Mouse (Mus musculus) intestine, postnatal 0 days (tissue): Measurements from ENCODE around the gene Map3k1. TPM values are rescaled to one million over a fixed set of nuclear protein-coding genes. Genes with fewer than 3 reads are reported as not detected.

Experiments used
- ATAC-seq: fragments of 200-750 bp; cut with Nextera tagmentation; 2 replicates; pipeline ENCODE4 v1.8.0; 2017; ENCODE audit warnings: mild to moderate bottlenecking, moderate TSS enrichment, moderate library complexity
- H3K27ac ChIP-seq: fragments of 300-500 bp; sonication (generic); 2 replicates; pipeline ENCODE4 v1.5.1; 2014; ENCODE audit warnings: mild to moderate bottlenecking, low read depth, low read length, moderate library complexity
- H3K27me3 ChIP-seq: fragments of 300-500 bp; sonication (generic); replicated peaks from 2 replicates; pipeline ENCODE4 v1.6.1; 2014; ENCODE audit warnings: low read length, mixed read lengths; ENCODE audit not compliant: control insufficient read depth, insufficient read depth
- H3K36me3 ChIP-seq: fragments of 300-500 bp; sonication (generic); 2 replicates; pipeline ENCODE4 v1.6.1; 2014; ENCODE audit warnings: mild to moderate bottlenecking, moderate library complexity; ENCODE audit not compliant: control insufficient read depth, insufficient read depth
- H3K4me1 ChIP-seq: fragments of 300-500 bp; sonication (generic); replicated peaks from 2 replicates; pipeline ENCODE4 v1.6.1; 2014; ENCODE audit warnings: antibody characterized with exemption, low read length, mixed read lengths; ENCODE audit not compliant: control insufficient read depth, insufficient read depth
- H3K4me2 ChIP-seq: fragments of 300-500 bp; sonication (generic); replicated peaks from 2 replicates; pipeline ENCODE4 v1.6.1; 2014; ENCODE audit warnings: low read depth, mild to moderate bottlenecking, moderate library complexity
- H3K4me3 ChIP-seq: fragments of 300-500 bp; sonication (generic); 2 replicates; pipeline ENCODE4 v1.5.1; 2014; ENCODE audit warnings: low read depth, low read length
- H3K9ac ChIP-seq: fragments of 300-500 bp; sonication (generic); 2 replicates; pipeline ENCODE4 v1.6.1; 2014; ENCODE audit warnings: mild to moderate bottlenecking, low read depth, low read length
- H3K9me3 ChIP-seq: fragments of 300-500 bp; sonication (generic); 2 replicates; pipeline ENCODE4 v1.6.1; 2016; ENCODE audit warnings: mixed run types; ENCODE audit not compliant: control insufficient read depth
- CTCF ChIP-seq: sonication (generic); IDR thresholded peaks from 2 replicates; pipeline ENCODE4 v1.5.1; 2016; ENCODE audit warnings: low read depth, mild to moderate bottlenecking, control low read depth, antibody characterized with exemption, moderate library complexity
- WGBS: fragments of 180-500 bp; shearing (Covaris S2); extraction: QIAGEN DNeasy Blood & Tissue Kit; methylation state at CpG from one replicate; pipeline ENCODE4 v1.1.7; 2014; 5-methylcytosine and 5-hydroxymethylcytosine counted together
- polyA plus RNA-seq: library from polyadenylated mRNA; unstranded; fragments of >200 nt; fragmentation: Nextera tagmentation; extraction: Ambion mirVana; gene quantifications from 2 replicates; pipeline ENCODE4 v1.2.1, GENCODE M21; 2015

The Map3k1 gene
- polyA plus RNA-seq, 1 experiment from 2014 or later = 11.8 TPM

DNA sequence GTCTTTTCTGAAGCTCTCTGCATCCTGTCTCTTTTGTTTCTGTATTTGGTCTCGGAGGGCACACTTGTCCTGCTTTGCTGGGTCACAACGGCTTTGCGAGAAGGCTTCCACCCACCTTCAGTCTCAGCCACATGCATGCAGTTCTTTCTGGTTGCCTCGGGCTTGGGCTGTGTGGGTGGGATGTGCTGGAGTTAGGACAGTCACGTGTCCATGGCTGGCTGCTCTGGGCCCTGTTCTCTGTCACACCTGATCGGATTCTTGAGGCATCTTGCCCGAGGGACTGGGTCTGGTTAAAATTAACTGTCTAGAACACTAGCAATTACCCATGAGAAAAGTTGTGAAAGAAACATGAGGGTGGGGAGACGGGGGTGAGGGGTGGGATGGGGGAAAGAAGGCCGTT, 36.7 kb upstream of the Map3k1 start:
- TF ChIP-seq CTCF = no peak
- Histone ChIP-seq H3K4me3 (no peak overlapping the region), H3K27ac (no peak overlapping the region), H3K36me3 (no peaks in the 10 kb centered on the region), H3K9me3 (no peaks in the 10 kb centered on the region), H3K27me3 (no peaks in the 10 kb centered on the region), H3K4me2 (no peak overlapping the region), H3K4me1 (no peaks in the 10 kb centered on the region), H3K9ac (no peak overlapping the region)
- no peak for ATAC-seq
- WGBS = 55% methylated on average over 9 of the region's 9 CpGs

DNA sequence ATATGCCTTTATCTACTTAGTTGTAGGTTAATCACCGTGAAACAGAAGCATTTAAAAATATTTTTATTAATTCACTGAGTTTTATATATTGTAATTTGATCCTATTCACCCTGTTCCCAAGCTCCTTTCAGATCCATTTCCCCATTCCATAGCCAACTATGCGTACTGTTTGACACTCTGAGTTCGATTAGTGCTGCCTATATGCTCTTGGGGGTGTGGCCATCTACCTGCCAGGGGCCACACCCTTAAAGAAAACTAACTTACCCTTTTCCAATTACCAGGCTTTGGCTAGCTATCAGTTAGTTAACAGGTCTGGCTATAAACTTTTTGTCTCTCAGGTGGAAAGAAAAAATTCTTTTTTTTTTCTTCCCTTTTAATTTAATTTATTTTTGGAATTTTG, 35.5 kb upstream of the Map3k1 start:
- H3K36me3 ChIP-seq = no peaks in the 10 kb centered on the region
- ATAC-seq = no peak
- H3K9me3 ChIP-seq = no peaks in the 10 kb centered on the region

DNA sequence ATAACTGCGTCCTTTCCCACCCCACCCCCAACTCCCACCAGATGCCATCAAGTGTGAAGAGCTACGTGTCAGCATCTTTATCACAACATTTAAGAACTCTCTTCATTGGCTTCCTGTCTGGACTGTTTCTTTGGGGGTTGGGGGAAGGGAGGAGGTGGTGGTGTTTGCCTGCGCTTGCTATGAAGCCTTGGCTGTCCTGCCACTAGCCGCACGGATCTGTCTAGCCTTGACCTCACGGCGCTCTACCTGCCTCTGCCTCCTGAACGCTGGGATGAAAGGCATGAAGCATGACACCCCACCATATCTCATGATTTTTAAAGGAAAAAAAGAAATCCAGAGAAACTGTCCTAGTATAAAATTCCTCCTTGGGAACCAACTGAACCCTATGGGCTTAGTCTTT, 27.0 kb upstream of the Map3k1 start:
- WGBS = 77% methylated on average over 8 of the region's 8 CpGs
- no peaks in the 10 kb centered on the region for H3K9me3 ChIP-seq
- no peak for TF ChIP-seq CTCF

More for the DNA sequence above, 35.5 kb upstream of the Map3k1 start:
- Histone ChIP-seq H3K4me1 (no peaks in the 10 kb centered on the region), H3K4me3 (no peak overlapping the region), H3K4me2 (no peak overlapping the region), H3K27me3 (no peaks in the 10 kb centered on the region), H3K27ac (no peak overlapping the region), H3K9ac (no peak overlapping the region)
- no peak for TF ChIP-seq CTCF
- WGBS = 82% methylated on average over 3 of the region's 3 CpGs

DNA sequence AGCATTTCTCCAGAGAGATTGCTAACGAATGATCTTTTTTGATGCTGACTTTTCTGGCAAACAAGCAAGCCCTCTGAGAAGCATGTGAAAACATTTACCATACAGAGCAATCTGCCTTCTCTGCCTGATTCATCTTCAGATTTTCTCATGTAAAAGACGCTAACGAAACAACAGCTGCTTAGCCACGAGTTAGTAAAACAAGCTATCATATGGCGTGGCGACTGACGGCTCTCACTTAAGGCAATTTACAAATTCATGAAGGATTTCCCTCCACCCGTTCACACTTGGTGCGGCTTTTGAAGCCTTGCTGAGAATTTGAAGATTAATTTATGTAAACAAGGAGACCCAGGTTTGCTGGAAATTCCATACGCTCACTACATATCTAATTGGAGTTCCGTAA, 25.8 kb upstream of the Map3k1 start:
- Histone ChIP-seq H3K9me3 (no peaks in the 10 kb centered on the region), H3K4me3 (no peak overlapping the region), H3K36me3 (no peaks in the 10 kb centered on the region), H3K4me1 (no peaks in the 10 kb centered on the region), H3K27ac (no peak overlapping the region), H3K4me2 (no peak overlapping the region), H3K27me3 (no peaks in the 10 kb centered on the region), H3K9ac (no peak overlapping the region)
- 71% methylated on average over 11 of the region's 11 CpGs for WGBS
- ATAC-seq = no peak
- no peak for TF ChIP-seq CTCF

More for the DNA sequence above, 27.0 kb upstream of the Map3k1 start:
- no peak for ATAC-seq
- Histone ChIP-seq H3K4me1 (no peaks in the 10 kb centered on the region), H3K27ac (no peak overlapping the region), H3K36me3 (no peaks in the 10 kb centered on the region), H3K9ac (no peak overlapping the region), H3K4me3 (no peak overlapping the region), H3K27me3 (no peaks in the 10 kb centered on the region), H3K4me2 (no peak overlapping the region)

DNA sequence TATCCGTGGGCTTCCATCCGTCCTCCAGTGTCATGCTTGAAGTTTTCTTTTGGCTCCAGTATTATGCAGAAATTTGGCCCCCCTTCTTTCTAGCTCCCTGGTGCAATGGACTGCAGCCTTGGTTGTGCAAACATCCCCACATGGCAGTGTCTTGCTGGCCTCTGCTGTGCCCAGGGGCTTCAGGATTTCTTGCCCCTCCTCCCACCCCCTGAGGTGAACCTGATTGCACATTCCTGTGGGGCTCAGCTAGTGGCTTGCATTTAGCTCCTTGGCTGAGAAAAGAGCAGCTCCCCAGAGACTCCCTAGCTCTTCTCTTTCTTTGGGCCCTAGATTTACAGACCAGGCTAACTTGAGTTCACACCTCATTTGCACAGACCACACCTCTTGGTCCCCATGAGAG, 20.7 kb upstream of the Map3k1 start:
- Histone ChIP-seq H3K9me3 (no peaks in the 10 kb centered on the region), H3K9ac (no peak overlapping the region), H3K4me3 (no peak overlapping the region), H3K27me3 (no peaks in the 10 kb centered on the region), H3K36me3 (no peaks in the 10 kb centered on the region), H3K27ac (no peak overlapping the region), H3K4me1 (no peaks in the 10 kb centered on the region), H3K4me2 (no peak overlapping the region)
- no peak for ATAC-seq
- WGBS = 54% methylated on average over 2 of the region's 2 CpGs
- no peak for TF ChIP-seq CTCF

DNA sequence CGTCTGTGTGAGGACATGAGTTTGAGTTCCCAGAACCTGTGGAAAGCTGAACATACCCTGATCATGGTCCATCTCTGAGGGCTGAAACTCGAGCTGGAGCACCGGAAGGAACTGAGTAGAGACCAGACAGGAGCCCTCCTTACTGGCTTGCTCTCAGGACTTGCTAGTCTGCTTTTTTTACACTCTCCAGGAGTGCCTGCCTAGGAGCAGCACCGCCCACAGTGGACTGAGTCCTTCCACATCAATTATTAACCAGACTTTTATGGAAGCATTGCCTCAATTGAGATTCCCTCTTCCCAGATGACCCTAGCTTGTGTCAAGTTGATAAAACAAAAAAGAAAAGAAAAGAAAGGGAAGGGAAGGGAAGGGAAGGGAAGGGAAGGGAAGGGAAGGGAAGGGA, 18.7 kb upstream of the Map3k1 start:
- 64% methylated on average over 4 of the region's 4 CpGs for WGBS
- no peak for ATAC-seq
- no peaks in the 10 kb centered on the region for H3K27me3 ChIP-seq
- no peaks in the 10 kb centered on the region for H3K9me3 ChIP-seq
- no peaks in the 10 kb centered on the region for H3K4me1 ChIP-seq
- no peak overlapping the region for H3K4me3 ChIP-seq
- no peak overlapping the region for H3K27ac ChIP-seq
- no peak for TF ChIP-seq CTCF
- H3K4me2 ChIP-seq = no peak overlapping the region
- H3K36me3 ChIP-seq = no peaks in the 10 kb centered on the region
- H3K9ac ChIP-seq = no peak overlapping the region

DNA sequence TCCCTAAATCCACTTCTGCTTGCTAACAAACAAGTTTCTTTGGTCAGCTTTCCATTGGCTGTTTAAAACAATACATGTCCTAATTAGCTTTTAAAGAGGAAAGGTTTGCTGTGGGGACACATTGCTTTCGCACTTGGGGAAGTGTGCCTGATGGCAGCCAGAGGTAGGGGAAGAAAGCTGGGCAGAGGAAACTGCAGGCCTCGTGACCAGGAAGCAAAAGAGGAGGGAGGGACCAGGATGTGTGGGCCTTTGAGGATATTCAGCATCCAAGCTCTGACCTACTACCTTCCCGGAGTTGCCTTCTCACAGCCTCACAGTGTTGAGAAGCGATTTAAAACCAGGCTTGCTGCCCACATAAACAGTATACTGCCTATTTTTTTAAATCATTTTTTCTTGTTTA, 15.4 kb upstream of the Map3k1 start:
- no peak for ATAC-seq
- Histone ChIP-seq H3K4me3 (no peak overlapping the region), H3K4me1 (no peaks in the 10 kb centered on the region), H3K9me3 (no peaks in the 10 kb centered on the region), H3K4me2 (no peak overlapping the region), H3K27ac (no peak overlapping the region), H3K27me3 (no peaks in the 10 kb centered on the region), H3K36me3 (no peaks in the 10 kb centered on the region), H3K9ac (no peak overlapping the region)
- 72% methylated on average over 4 of the region's 4 CpGs for WGBS
- TF ChIP-seq CTCF = no peak
